Mouse (Mus musculus): ENCODE results near the gene Lrch1.

GRCm38 (mm10) chr14:74784243-74784934 is 163.3 kb downstream of the Lrch1 start:
- no peak for TF ChIP-seq CTCF (conservative IDR thresholded peaks at IDR 0.05; ENCODE audit: low read length)
- no peak for TF ChIP-seq NANOG (IDR thresholded peaks at IDR 0.05; ENCODE audit: borderline replicate concordance, low read length)
- no peak for TF ChIP-seq POU5F1 (IDR thresholded peaks at IDR 0.05; ENCODE audit: borderline replicate concordance, low read length)

Measured in E14TG2a.4 (cell line).